Mouse (Mus musculus): ENCODE measurements around the gene Spns2. TPM values are rescaled to one million over a fixed set of nuclear protein-coding genes. Genes with fewer than 3 reads are reported as not detected.

The Spns2 gene
- total and polyA plus RNA-seq, 3 experiments = 0.07 to 0.17 (median 0.14) TPM

- H3K4me2 ChIP-seq (ENCODE audit: insufficient read depth, low read depth, poor library complexity, severe bottlenecking) = no peak overlapping the region
- H3K36me3 ChIP-seq (replicated peaks in 1 of 2; ENCODE audit: control insufficient read depth in 1 of 2, insufficient read depth in 1 of 2, low read length in 1 of 2) = no peaks in the 10 kb centered on the region
- H3K27ac ChIP-seq (ENCODE audit: insufficient read depth, low read depth) = no peak overlapping the region
- H3K9me3 ChIP-seq (replicated peaks; ENCODE audit: low read length) = no peaks in the 10 kb centered on the region
- in situ Hi-C loops (cut with MboI; ENCODE audit: low pct_ligation_motif_present, low pct_unique_long_range_greater_than_20kb, low sequenced_read_pairs) = no loop called here
- no peak overlapping the region for H3K9ac ChIP-seq (ENCODE audit: insufficient read depth, low read depth)
- TF ChIP-seq ZNF384 (IDR thresholded peaks at IDR 0.05; ENCODE audit: low read depth, low read length) = no peak
- TF ChIP-seq MAX (IDR thresholded peaks at IDR 0.05; ENCODE audit: low read length) = no peak
- TF ChIP-seq SMC3 (IDR thresholded peaks at IDR 0.05; ENCODE audit: low read depth, low read length) = no peak
- no peak for TF ChIP-seq ETS1 (conservative IDR thresholded peaks at IDR 0.05; ENCODE audit: low read depth, low read length)
- no peak for TF ChIP-seq POLR2AphosphoS2 (IDR thresholded peaks at IDR 0.05; ENCODE audit: low read depth, low read length)
- no peak for TF ChIP-seq USF2 (conservative IDR thresholded peaks at IDR 0.05; ENCODE audit: low read depth, low read length)
- no peak for TF ChIP-seq UBTF (IDR thresholded peaks at IDR 0.05; ENCODE audit: low read depth, low read length)
- H3K4me1 ChIP-seq (ENCODE audit: control insufficient read depth in 1 of 2, insufficient read depth in 2 of 2) = peaks cover 6 to 11% of the 10 kb centered on the region in 2 experiments; a peak in 3 of 4 replicates
- dilution Hi-C loops (cut with MboI; ENCODE audit: extremely low pct_ligation_motif_present, extremely low pct_unique_long_range_greater_than_20kb, low sequenced_read_pairs) = no loop called here
- peaks cover 6% of the 10 kb centered on the region for H3K27me3 ChIP-seq (replicated peaks)
- H3K79me2 ChIP-seq (replicated peaks; ENCODE audit: control insufficient read depth, extremely low read depth, insufficient read depth, poor library complexity, severe bottlenecking) = no peaks in the 10 kb centered on the region
- H3K4me3 ChIP-seq (replicated peaks in 1 of 3; ENCODE audit: low read depth in 2 of 3, low read length in 2 of 3, poor library complexity in 1 of 3) = no peak overlapping the region
- DNase-seq (ENCODE audit: extremely low read depth) = no peak
Observed at GRCm38 (mm10) chr11:72474926-72475325, 14.8 kb downstream of the Spns2 start.

DNA sequence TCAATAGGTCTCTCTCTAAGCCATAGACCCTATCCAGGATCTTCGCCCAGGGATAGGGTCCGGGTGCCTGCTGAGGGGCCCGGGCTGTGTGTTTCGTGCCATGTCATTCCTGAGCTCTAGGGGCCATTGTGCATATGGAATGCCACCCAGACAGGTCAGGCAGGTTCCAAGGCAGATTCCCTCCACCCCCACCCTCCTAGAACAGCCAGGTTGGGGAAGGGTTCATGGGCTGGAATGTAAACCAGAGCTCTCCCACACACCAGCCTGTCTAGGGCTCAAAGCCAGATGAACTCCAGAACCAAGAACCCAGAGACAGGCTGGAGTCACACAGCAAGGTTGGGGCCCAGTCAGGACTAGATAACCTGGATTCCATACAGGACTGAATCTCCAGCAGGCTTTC, 16.2 kb downstream of the Spns2 start:
- dilution Hi-C loops (cut with MboI; ENCODE audit: extremely low pct_ligation_motif_present, extremely low pct_unique_long_range_greater_than_20kb, low sequenced_read_pairs) = no loop called here
- peaks cover 2% of the 10 kb centered on the region for H3K27me3 ChIP-seq (replicated peaks)
- no peaks in the 10 kb centered on the region for H3K79me2 ChIP-seq (replicated peaks; ENCODE audit: control insufficient read depth, extremely low read depth, insufficient read depth, poor library complexity, severe bottlenecking)
- TF ChIP-seq CHD2 (IDR thresholded peaks at IDR 0.05; ENCODE audit: low read length) (no peak), ELF1 (IDR thresholded peaks at IDR 0.05; ENCODE audit: low read depth, low read length) (no peak), ETS1 (conservative IDR thresholded peaks at IDR 0.05; ENCODE audit: low read depth, low read length) (no peak), USF1 (IDR thresholded peaks at IDR 0.05; ENCODE audit: low read depth, low read length) (no peak), UBTF (IDR thresholded peaks at IDR 0.05; ENCODE audit: low read depth, low read length) (no peak), ZC3H11A (IDR thresholded peaks at IDR 0.05; ENCODE audit: low read depth, low read length) (no peak), MAX (IDR thresholded peaks at IDR 0.05; ENCODE audit: low read length) (no peak), RAD21 (IDR thresholded peaks at IDR 0.05; ENCODE audit: low read depth, low read length) (no peak), RCOR1 (conservative IDR thresholded peaks at IDR 0.05; ENCODE audit: low read depth, low read length) (no peak), NELFE (IDR thresholded peaks at IDR 0.05; ENCODE audit: low read depth, low read length) (no peak), HCFC1 (IDR thresholded peaks at IDR 0.05; ENCODE audit: low read depth, low read length) (no peak), ZMIZ1 (IDR thresholded peaks at IDR 0.05; ENCODE audit: low read depth, low read length) (no peak), SIN3A (IDR thresholded peaks at IDR 0.05; ENCODE audit: low read length) (no peak), MEF2A (IDR thresholded peaks at IDR 0.05; ENCODE audit: borderline replicate concordance, low read depth, low read length) (no peak), MYC (IDR thresholded peaks at IDR 0.05; ENCODE audit: low read depth, low read length) (no peak), MAZ (IDR thresholded peaks at IDR 0.05; ENCODE audit: low read depth, low read length) (no peak), MXI1 (IDR thresholded peaks at IDR 0.05; ENCODE audit: low read depth, low read length) (no peak), CHD1 (IDR thresholded peaks at IDR 0.05; ENCODE audit: low read depth, low read length) (no peak), PAX5 (IDR thresholded peaks at IDR 0.05; ENCODE audit: low read length) (no peak)
- in situ Hi-C loops (cut with MboI; ENCODE audit: low pct_ligation_motif_present, low pct_unique_long_range_greater_than_20kb, low sequenced_read_pairs) = no loop called here
- H3K4me3 ChIP-seq (replicated peaks in 1 of 3; ENCODE audit: low read depth in 2 of 3, low read length in 2 of 3, poor library complexity in 1 of 3) = no peak overlapping the region
- H3K4me2 ChIP-seq (ENCODE audit: insufficient read depth, low read depth, poor library complexity, severe bottlenecking) = no peak overlapping the region
- H3K9ac ChIP-seq (ENCODE audit: insufficient read depth, low read depth) = no peak overlapping the region
- no peaks in the 10 kb centered on the region for H3K36me3 ChIP-seq (replicated peaks in 1 of 2; ENCODE audit: control insufficient read depth in 1 of 2, insufficient read depth in 1 of 2, low read length in 1 of 2)
- H3K27ac ChIP-seq (ENCODE audit: insufficient read depth, low read depth) = no peak overlapping the region
- no peak for DNase-seq (ENCODE audit: extremely low read depth)
- peaks cover 10 to 25% of the 10 kb centered on the region in 2 experiments for H3K4me1 ChIP-seq (ENCODE audit: control insufficient read depth in 1 of 2, insufficient read depth in 2 of 2)
- H3K9me3 ChIP-seq (replicated peaks; ENCODE audit: low read length) = no peaks in the 10 kb centered on the region

All from CH12.LX (cell line).